Mouse (Mus musculus): ENCODE data around the gene Arsa. TPM values are rescaled to one million over a fixed set of nuclear protein-coding genes. Genes with fewer than 3 reads are reported as not detected.

Arsa gene
- polyA plus RNA-seq (2012; rRNA removed) = 3.1 and 3.4 TPM in 2 replicates

GRCm38 (mm10) chr15:89477091-89477491 lies at the start of gene Arsa:
Gene Arsa, minus strand, starts transcription at chr15:89477425.

GRCm38 (mm10) chr15:89498961-89499688 lies 21.9 kb upstream of the Arsa start, which contains the start of gene Shank3:
Gene Shank3, plus strand, starts transcription at chr15:89499623.

GRCm38 (mm10) chr15:89453865-89454478 lies 23.3 kb downstream of the Arsa start, which contains the start of gene Mapk8ip2:
Gene Mapk8ip2, plus strand, starts transcription at chr15:89453913.

GRCm38 (mm10) chr15:89429352-89430221 lies 47.6 kb downstream of the Arsa start, which contains the start of the genes C730034F03Rik, Gm44502 and Chkb:
Gene C730034F03Rik, plus strand, starts transcription at chr15:89429589.
Gene Gm44502, minus strand, starts transcription at chr15:89429696.
Gene Chkb, minus strand, starts transcription at chr15:89429908.

GRCm38 (mm10) chr15:89425711-89426121 lies 51.5 kb downstream of the Arsa start, which contains the start of gene Cpt1b:
Gene Cpt1b, minus strand, starts transcription at chr15:89425863.

Other genes with a start within 250 kb of the Arsa start
- gene Sbf1, start 162.1 kb downstream of the Arsa start, polyA plus RNA-seq (2012; rRNA removed) = 27.9 and 28.3 TPM in 2 replicates
- 1.8 and 2.0 TPM in 2 replicates for gene Adm2, start 154.7 kb downstream of the Arsa start, polyA plus RNA-seq (2012; rRNA removed)
- 7.3 and 11.5 TPM in 2 replicates for gene Miox, start 143.0 kb downstream of the Arsa start, polyA plus RNA-seq (2012; rRNA removed)
- gene Lmf2, start 121.8 kb downstream of the Arsa start, polyA plus RNA-seq (2012; rRNA removed) = 11.6 and 12.4 TPM in 2 replicates
- gene Ncaph2, start 121.7 kb downstream of the Arsa start, polyA plus RNA-seq (2012; rRNA removed) = 65.4 and 75.6 TPM in 2 replicates
- gene Sco2, start 103.6 kb downstream of the Arsa start, polyA plus RNA-seq (2012; rRNA removed) = 9.4 and 11.0 TPM in 2 replicates
- 0.68 and 0.70 TPM in 2 replicates for gene Tymp, start 100.4 kb downstream of the Arsa start, polyA plus RNA-seq (2012; rRNA removed)
- gene Odf3b, start 98.1 kb downstream of the Arsa start, polyA plus RNA-seq (2012; rRNA removed) = 0.75 and 0.85 TPM in 2 replicates
- not detected in 2 replicates for gene Klhdc7b, start 92.5 kb downstream of the Arsa start, polyA plus RNA-seq (2012; rRNA removed)
- gene Syce3, start 66.9 kb downstream of the Arsa start, polyA plus RNA-seq (2012; rRNA removed) = not detected in 2 replicates
- 1.6 and 2.0 TPM in 2 replicates for gene Cpt1b, start 51.6 kb downstream of the Arsa start, polyA plus RNA-seq (2012; rRNA removed)
- 0.89 and 0.97 TPM in 2 replicates for gene C730034F03Rik, start 47.8 kb downstream of the Arsa start, polyA plus RNA-seq (2012; rRNA removed)
- 0.23 and 0.29 TPM in 2 replicates for gene Gm44502, start 47.7 kb downstream of the Arsa start, polyA plus RNA-seq (2012; rRNA removed)
- gene Chkb, start 47.5 kb downstream of the Arsa start, polyA plus RNA-seq (2012; rRNA removed) = 17.1 and 19.3 TPM in 2 replicates
- 0.01 and 0.03 TPM in 2 replicates for gene Mapk8ip2, start 23.5 kb downstream of the Arsa start, polyA plus RNA-seq (2012; rRNA removed)
- gene Shank3, start 22.2 kb upstream of the Arsa start, polyA plus RNA-seq (2012; rRNA removed) = 1.8 and 2.0 TPM in 2 replicates
- 0.05 and 0.09 TPM in 2 replicates for gene Acr, start 90.9 kb upstream of the Arsa start, polyA plus RNA-seq (2012; rRNA removed)
- 5.7 and 6.2 TPM in 2 replicates for gene Rabl2, start 114.5 kb upstream of the Arsa start, polyA plus RNA-seq (2012; rRNA removed)

All from liver, embryonic 14 days (tissue).